Mouse (Mus musculus): ENCODE results near the gene Adgrg1. TPM values are rescaled to one million over a fixed set of nuclear protein-coding genes. Genes with fewer than 3 reads are reported as not detected.

Gene Adgrg1
- total RNA-seq, 4 experiments from 2014 or later, result 41.3 to 63.6 (median 51.8) TPM

GRCm38 (mm10) chr8:94976651-94977417, 2.3 kb downstream of the Adgrg1 start:
- no peak for DNase-seq (ENCODE audit: low spot score)

DNA sequence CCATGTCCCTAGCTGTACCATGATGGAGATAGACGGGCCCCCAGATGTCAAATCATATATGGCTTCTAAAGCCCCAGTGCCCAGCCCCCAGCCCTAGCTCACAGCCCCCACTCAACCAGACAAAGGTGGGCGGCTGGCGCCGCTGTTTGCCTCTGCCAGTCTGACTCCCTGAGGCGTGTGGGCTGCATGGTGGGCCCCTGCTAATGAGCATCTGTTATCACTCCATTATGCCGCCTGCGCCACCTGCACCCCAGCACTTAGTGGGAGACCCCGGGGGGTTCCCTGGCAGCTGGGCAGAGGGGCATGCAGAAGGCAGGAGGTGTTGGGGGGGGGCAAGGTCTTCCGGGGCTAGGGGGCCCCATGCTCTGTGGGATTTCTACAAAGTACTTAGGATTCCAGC, 3.6 kb downstream of the Adgrg1 start:
- no peak for DNase-seq (ENCODE audit: low spot score)

DNA sequence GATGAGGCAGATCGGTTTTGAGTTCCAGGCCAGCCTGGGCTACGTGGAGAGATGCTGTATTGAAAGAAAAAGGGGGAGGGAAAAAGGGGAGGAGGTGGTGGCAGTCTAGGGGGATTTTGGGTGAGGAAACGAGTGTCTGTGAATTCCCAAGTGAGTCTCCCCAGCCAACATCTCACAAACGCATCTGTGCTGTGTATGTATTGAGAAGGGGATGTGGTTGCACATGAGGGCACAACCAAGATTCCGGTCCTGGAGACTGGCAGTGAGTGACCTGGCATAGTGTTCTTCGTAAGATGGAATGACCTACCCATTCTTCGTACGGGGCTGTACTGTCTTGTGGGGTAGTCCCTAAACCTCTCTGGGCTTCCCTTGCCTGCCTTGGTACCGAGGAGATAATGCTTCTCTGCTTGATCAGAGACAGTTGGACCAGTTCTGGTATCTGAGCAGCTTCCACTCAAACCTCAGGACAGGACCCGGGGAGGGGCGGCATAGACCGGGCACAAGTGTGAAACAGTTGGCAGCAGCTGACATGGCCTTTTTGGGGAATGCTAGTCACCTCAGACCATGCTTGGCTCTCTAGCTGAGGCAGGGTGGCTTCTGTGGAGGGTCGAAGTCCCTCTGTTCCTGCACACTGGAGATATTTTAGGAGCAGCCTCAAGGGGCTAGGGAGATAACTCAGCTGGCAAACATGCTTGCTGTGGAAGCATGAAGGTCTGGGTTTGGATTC, 4.2 kb downstream of the Adgrg1 start:
- DNase-seq (ENCODE audit: low spot score), result no peak

DNA sequence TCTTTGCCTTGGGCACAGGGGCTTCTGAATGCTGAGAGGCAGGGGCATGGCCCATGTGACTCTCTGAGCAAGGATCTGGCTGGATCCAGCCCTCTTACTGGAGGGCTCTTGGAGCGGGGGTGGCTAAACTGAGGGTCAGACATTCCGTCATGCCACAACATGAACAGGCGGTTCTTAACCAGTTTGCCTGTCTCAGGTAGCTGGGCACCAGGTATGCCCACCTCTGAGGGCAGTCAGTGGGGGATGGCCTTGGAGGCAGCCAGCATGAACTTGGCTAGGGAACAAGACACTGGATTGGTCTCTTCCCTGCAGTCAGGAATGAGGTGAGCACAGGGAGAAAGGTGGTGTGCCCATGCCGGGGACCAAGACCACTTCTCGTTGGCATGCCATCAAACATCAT, 5.6 kb downstream of the Adgrg1 start:
- DNase-seq (ENCODE audit: low spot score), result no peak

DNA sequence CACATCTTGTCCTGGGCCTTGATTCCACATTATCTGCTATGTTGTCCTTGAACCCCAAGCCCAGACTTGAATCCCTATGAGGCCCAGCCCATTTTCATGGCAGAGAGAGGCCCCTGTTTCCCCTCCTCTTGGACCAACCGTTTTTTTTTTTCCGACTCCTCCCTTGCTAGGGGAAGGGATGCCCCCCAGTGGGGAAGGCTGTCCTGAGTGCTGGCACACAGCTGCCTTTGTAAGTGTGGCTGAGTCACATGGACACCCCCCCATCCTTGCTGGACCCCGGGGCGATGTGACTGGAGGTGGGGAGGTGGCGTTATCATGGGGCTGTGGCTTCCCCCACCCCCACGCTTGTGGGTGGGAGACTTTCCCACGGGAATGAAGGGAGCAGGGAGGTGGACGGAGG, 6.4 kb downstream of the Adgrg1 start:
- DNase-seq (ENCODE audit: low spot score), result no peak

GRCm38 (mm10) chr8:94981848-94982247, 7.3 kb downstream of the Adgrg1 start:
- DNase-seq (ENCODE audit: low spot score), result no peak

- DNase-seq (ENCODE audit: low spot score), result no peak
These were observed 8.6 kb downstream of the Adgrg1 start for GRCm38 (mm10) chr8:94983146-94983545.

DNA sequence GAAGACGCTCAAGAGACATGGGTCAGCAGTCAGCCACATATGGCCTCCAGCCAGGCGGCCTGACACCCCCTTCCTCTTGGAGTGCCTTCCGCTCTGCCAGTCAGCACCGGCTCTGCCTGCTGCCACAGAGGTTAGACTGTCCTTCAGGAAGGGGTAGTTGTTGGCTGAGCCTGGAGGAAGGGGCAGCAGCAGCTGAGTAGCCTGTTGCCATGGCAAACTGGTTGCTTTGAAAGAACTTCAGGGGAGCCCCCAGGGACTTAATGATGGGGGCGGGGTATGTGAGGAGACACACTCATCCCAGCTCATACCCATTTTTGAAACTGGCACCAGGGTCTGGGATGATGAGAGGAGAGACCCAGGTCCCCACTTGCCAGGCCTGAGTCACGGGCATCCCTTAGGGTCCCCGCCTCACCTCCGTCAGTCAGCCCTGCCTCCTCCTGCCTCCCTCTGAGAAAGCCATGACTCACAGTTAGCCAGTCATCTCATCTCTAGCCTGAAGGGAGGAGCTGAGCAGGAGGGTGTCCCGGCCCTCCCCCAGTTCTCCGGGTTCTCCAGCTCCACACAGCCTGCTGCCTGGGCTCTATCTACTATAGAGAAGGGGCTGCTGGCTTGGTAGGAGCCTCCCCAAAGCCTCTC, 9.4 kb downstream of the Adgrg1 start:
- DNase-seq (ENCODE audit: low spot score), result peak; percentile 80

DNA sequence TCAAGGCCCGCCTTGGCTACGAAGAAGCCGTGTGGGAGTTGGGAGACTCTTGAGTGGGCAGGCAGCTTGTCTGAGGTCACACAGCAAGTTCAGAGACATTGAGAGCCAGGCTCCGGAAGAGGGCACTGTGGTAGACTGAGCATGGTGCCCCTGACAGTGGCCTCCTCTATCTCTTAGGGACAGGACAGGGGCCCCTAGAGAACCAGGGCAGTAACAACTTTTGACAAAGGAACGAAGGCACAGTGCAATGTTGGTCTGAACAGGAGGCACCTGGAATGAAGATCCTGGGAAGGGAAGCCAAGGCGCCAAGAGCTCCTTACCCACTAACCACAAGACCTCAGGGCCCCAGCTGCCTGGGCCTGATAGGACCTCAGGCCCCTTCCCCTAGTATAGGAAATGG, 10.5 kb downstream of the Adgrg1 start:
- DNase-seq (ENCODE audit: low spot score), result no peak

- DNase-seq (ENCODE audit: low spot score), result no peak
These were observed 12.1 kb downstream of the Adgrg1 start for GRCm38 (mm10) chr8:94986676-94987075.

DNA sequence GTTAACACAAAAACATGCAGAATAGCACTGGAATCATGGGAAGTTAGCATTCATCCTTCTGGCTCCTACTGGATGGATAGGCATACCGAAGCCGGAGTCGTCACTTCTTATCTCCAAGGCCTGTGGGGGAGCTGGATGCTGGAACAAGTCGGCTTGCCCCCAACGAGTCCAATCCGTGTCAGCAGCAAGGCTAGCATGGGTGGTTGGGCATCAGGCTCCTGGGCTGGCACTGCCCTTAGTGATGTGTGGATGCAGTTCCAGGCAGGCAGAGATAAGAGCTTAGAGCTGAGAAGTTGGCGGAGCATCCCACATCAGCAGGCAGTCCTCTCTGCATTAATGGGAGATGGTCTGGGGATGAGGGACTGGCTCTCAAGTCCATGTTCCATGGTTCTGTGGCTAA, 13.0 kb downstream of the Adgrg1 start:
- DNase-seq (ENCODE audit: low spot score), result no peak

- no peak for DNase-seq (ENCODE audit: low spot score)
These were observed 14.1 kb downstream of the Adgrg1 start for GRCm38 (mm10) chr8:94988619-94989018.

DNA sequence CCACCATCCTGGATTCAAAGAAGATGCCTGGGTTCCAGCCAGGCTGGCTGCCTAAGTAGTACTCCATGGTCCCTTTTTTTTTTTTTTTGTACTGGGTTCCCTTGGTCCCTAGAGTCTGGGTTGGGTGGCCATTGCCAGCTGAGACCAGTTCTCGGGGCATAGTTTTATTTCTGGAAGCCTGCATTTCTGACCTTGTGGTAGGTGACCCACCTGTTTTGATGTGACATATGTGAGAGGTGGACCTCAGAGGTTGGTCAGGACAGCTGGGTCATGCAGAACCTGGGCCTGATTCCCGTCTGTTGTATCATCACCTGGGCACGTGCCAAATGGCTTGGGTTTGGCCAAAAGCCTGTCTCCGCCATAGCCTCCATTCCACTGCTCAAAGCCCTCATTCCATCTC, 15.2 kb downstream of the Adgrg1 start:
- DNase-seq (ENCODE audit: low spot score), result no peak

DNA sequence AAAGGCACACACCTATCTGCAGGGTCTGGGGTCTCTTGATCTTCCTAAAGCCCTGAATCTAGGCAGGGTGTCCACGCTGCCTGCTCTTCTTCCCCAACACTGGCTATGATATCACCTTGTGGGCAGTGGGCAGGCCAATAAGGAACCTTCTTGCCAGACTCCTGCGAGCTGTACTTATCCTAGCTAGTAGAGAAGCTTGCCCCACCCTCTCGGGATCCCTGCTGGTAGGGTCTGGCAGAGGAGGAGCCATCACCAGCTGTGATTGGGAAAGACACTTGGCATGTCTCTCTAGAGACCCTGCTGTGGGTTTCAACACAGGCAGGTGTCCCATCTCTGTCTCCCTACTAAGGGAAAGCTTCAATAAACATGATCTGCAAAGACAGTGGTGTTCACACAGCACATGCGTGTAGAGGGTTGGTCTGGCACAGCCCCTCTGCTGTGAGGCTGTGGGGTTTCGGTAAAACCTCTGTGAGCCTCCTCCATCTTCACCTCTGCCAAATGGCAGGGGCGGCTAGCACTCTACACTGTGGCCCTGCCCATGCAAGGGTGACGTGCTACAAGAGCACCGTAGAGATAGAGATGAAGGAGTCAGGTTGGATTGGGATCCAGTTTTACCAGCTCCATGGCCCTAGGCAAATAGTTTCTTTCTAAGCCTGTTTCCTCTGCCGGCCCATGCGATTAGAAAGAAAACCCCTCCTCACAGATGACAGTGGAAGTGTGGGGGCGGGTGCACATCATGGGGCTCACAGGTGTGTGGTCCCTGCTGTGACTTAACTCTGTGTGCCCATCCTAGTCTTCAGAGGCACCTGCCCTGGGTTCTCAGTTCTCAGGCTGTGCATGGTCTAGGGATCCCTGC, 16.3 kb downstream of the Adgrg1 start:
- DNase-seq (ENCODE audit: low spot score), result no peak

- no peak for DNase-seq (ENCODE audit: low spot score)
These were observed 17.0 kb downstream of the Adgrg1 start for GRCm38 (mm10) chr8:94991454-94991994.

DNA sequence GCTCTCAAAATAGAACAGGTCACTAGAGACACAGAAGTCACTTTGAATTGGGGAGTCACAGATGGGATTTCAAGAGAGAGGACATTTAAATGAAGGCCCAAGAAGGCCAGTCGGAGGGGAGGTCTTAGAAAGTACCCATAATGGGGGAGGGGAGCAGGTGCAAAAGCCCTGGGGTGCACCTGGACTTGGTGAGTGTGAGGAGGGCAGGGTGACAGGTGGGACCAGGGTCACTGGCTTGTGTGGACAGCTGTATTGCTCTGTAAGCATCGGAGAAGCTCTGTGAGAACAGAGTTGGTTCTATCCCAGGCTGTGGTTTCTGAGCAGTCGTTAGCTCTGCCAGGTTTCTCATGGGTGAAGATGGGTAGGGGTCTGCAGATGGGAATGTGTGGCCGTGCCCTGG, 17.5 kb downstream of the Adgrg1 start:
- DNase-seq (ENCODE audit: low spot score), result no peak

GRCm38 (mm10) chr8:94992534-94992933, 18.0 kb downstream of the Adgrg1 start:
- DNase-seq (ENCODE audit: low spot score), result peak; percentile 82

DNA sequence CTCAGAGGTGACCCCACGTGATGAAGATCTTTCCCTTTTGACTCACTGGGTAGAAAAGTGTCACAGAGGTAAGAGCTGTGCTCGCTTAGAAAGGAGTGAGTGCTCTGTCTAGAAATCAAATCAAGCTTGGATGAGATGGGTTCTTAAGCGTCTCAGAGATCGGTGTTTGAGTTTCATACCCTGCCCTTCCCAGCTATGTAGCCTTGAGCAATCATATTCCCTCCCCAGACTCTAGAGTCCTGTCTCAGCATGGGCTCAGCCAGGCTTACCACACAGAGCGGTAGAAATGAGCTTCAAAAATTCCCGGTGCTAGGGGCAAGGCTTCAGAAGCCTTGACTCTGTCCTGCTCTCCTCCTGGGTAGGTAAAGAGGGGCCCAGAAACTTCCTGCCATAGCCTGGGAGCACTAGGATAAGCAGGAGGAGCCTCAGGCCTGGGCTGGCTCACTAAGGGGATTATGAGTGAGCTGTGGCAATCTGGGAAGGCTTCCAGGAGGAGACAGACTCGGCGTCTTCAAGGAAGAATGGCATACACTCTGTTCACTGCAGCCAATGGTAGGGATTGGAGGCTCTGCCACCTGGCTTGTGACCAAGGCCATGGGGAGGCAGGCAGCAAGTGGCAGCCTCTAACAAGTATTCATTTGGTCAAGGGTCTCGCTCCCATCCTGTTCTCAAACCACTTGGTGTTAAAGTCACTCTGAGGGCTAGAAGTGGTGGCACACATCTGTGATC, 18.6 kb downstream of the Adgrg1 start:
- DNase-seq (ENCODE audit: low spot score), result no peak

DNA sequence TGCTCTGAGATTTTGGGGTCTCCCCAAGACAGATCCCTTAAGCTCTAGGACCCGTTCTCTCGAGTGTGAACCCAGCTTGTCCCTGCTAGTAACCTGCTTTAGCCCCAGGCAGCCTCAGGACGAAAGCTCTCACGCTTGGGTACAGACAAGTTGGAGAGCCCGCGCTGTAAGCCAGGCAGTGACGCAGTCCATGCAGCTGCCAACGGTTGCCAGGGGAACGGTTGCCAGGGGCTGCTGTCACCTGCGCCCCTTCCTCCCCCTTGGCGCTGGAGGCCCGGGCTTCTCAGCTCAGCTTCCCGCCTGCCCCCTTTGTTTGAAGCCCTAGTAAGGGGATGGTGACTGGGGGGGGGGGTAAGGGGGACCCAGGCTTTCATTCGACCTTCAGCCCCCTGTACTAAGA, 19.5 kb downstream of the Adgrg1 start:
- peak; percentile 31 for DNase-seq (ENCODE audit: low spot score)

DNA sequence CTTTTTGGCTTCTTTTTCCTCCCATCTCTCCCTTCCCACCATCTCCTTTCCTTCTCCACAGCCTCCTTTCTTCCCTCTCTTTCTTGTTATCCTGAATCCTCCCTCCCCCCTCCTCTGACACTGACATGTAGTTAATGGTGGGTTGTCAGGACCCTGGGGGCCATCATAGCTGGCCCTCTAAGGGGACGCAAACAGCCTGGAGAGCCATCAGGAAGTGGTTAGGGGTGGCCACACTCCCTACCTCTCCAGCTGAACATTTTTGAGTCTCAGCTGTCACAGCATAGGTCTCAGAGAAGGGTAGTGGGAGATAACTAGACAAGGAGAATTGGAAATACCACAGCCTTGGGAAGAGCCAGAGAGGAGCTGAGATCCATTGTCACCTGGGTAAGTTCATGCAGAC, 20.0 kb downstream of the Adgrg1 start:
- DNase-seq (ENCODE audit: low spot score), result no peak

GRCm38 (mm10) chr8:94995336-94995893, 20.9 kb downstream of the Adgrg1 start:
- DNase-seq (ENCODE audit: low spot score), result no peak

All from heart, adult 8-10 months (tissue).